Mouse (Mus musculus) heart, adult 10 weeks (tissue): ENCODE measurements around the gene Wdr26. TPM values are rescaled to one million over a fixed set of nuclear protein-coding genes. Genes with fewer than 3 reads are reported as not detected.

Source experiments
- polyA plus RNA-seq: library from polyadenylated mRNA; stranded (reverse); fragments of 350-450 nt; fragmentation: Illumina TruSeq; extraction: RNeasy Lipid Tissue Mini Kit (QIAGEN cat#74804); gene quantifications from one replicate; pipeline ENCODE4 v1.2.3, GENCODE M21; 2014; ENCODE audit warnings: low read depth, low replicate concordance

Wdr26 gene
- polyA plus RNA-seq: 59.3 TPM

DNA sequence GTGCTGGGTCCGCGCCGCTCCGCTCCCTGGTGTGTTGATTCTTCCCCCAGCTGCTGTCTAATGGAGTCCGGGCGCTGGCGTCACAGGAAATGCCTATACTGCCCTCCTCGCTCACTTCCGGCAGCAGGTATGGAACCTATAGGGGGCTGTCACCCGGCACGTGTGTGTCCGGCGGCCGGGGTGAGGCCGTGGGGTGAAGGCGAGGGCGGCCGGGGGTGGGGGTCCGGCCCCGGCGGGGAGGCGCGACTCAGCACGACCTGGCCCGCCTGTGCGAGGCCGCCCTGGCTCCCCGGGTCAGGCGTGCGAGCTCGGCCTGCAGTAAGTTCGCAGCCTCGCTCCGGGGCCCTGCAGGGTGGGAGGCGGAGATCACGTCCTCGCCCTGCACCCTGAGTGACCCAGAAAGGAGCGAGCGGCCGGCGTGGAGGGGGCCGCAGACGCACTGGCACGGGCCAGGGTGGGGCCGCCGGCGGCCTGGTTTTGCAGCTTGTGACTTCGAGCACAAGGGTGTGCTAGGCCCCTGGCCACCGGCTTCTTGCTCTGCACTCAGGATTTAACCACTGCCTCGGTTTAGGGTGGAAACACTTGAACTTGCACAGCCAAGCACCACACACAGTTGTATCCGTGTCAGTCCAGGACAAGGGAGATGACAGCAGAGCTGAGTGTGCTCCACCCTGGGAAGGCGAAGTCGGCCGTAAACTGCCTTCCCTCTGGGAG, at the start of gene Wdr26:
Wdr26 (minus strand) TSS at position 82 of the 714 bp plus-strand sequence.

DNA sequence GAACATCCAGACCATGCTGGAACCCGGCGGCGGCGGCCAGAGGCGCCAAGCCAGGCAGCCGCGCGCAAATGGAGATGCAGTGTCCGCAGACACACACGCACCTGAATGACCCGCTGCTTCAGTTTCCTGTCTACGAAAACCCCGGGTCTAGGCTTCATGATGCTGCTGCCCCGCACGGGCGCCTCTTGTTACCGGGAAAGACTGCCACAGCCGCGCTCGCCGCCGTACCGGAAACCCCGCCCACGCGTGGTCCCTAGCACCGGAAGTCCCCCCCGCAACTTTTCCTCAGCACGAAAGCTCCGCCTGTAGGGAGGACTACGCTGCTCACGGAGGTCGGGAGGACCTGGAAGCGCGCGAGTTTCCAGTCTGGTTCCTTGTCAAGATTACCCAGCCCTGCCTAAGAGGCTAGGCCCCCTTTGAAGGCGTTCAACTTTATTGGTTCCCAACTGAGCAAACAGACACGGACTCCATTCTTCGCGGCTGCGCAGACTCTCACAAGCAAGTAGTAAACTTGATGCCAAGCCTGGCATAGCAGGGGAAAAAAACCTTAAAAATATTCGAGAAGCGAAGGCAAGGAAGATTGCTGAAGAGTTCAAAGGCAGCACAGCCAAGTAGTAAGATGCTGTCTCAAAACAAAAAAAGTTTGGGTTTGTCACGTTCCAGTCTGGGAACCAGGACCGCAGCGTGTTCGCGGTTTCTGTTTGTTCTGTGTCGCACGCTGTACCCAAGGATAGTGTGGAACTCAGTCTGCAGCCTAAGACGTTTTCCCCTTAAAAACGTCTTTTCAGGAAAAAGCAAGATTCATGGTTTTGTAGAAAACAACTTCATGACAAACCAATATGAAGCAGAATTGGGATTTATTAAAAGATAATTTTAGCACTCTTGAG, 67.6 kb downstream of the Wdr26 start, which contains the start of the genes Nvl and Cnih4:
Nvl (minus strand) TSS at position 255 of the 887 bp plus-strand sequence.
Cnih4 (plus strand) TSS at position 744 of the 887 bp plus-strand sequence.

Other genes starting within 250 kb of the Wdr26 start
- 55.2 TPM for gene Ephx1, start 191.1 kb downstream of the Wdr26 start, polyA plus RNA-seq
- not detected for gene 9130409I23Rik, start 160.8 kb downstream of the Wdr26 start, polyA plus RNA-seq
- gene Nvl, start 67.8 kb downstream of the Wdr26 start, polyA plus RNA-seq: 10.2 TPM
- 61.3 TPM for gene Cnih4, start 67.3 kb downstream of the Wdr26 start, polyA plus RNA-seq
- gene Cnih3, start 140.6 kb upstream of the Wdr26 start, polyA plus RNA-seq: not detected